ENCODE assay signal across 15 mouse cellular contexts in genomic region chr2:160526377-160527125, GRCm38 (mm10).
DNase-seq lines count a peak whose midpoint lies in the region; ATAC-seq and TF ChIP-seq lines count a peak whose summit lies in the region.
"Had no signal": no experiment of that assay in that cellular context is flagged by ENCODE, and none has a peak within 500 bp of the region (broad histone marks: within the 10 kb centered on the region; RNA-seq: fewer than 3 reads in every experiment).

No protein-coding gene starts in this region.

- peak overlapping the region; percentile 38; the same call in 1 of the 2 replicates for H3K27ac ChIP-seq in intestine, embryonic 14.5 days (ENCODE audit: low read depth)
- H3K27ac ChIP-seq in intestine, postnatal 0 days (ENCODE audit: low read depth, low read length) = no peak overlapping the region
- H3K27ac ChIP-seq in embryonic facial prominence, embryonic 14.5 days (replicated peaks; ENCODE audit: low read depth, low read length) = no peak overlapping the region
- peak overlapping the region; percentile 7; the same call in 1 of the 2 replicates for H3K27ac ChIP-seq in liver, embryonic 11.5 days (ENCODE audit: low read depth, low read length)
- H3K27ac ChIP-seq: heart, embryonic 15.5 days; hindbrain, embryonic 14.5 days; left cerebral cortex, adult 2 months; neural tube, embryonic 12.5 days had no signal

- ATAC-seq in intestine, embryonic 14.5 days (replicated peaks; ENCODE audit: low FRiP score, low TSS enrichment, low read depth) = no peak
- ATAC-seq in intestine, postnatal 0 days = no peak
- ATAC-seq in Patski = peak; percentile 17
- ATAC-seq in embryonic facial prominence, embryonic 14.5 days (ENCODE audit: low read depth) = no peak
- peak; percentile 34; the same call in 1 of the 2 replicates for ATAC-seq in liver, embryonic 11.5 days (replicated peaks; ENCODE audit: low FRiP score)

- CTCF ChIA-PET in Patski (lab: Charles Lee) = no interaction called here

- peaks cover 13% of the 10 kb centered on the region; the same call in 1 of the 2 replicates for H3K4me1 ChIP-seq in intestine, embryonic 14.5 days (replicated peaks; ENCODE audit: control insufficient read depth, insufficient read depth, low read length)
- no peaks in the 10 kb centered on the region for H3K4me1 ChIP-seq in intestine, postnatal 0 days (replicated peaks; ENCODE audit: control insufficient read depth, insufficient read depth, low read length)
- no peaks in the 10 kb centered on the region for H3K4me1 ChIP-seq in embryonic facial prominence, embryonic 14.5 days (ENCODE audit: control insufficient read depth, insufficient read depth, low read length)
- no peaks in the 10 kb centered on the region for H3K4me1 ChIP-seq in liver, embryonic 11.5 days (replicated peaks; ENCODE audit: control insufficient read depth, insufficient read depth, low read length)

- H3K9me3 ChIP-seq in intestine, embryonic 14.5 days (ENCODE audit: control insufficient read depth, low read length) = no peaks in the 10 kb centered on the region
- H3K9me3 ChIP-seq in intestine, postnatal 0 days (ENCODE audit: control insufficient read depth) = no peaks in the 10 kb centered on the region
- no peaks in the 10 kb centered on the region for H3K9me3 ChIP-seq in embryonic facial prominence, embryonic 14.5 days (ENCODE audit: control insufficient read depth, low read length)
- no peaks in the 10 kb centered on the region for H3K9me3 ChIP-seq in liver, embryonic 11.5 days (ENCODE audit: control insufficient read depth, low read length)
- H3K9me3 ChIP-seq: heart, embryonic 15.5 days; neural tube, embryonic 12.5 days had no signal

- WGBS in intestine, embryonic 14.5 days = 29% methylated on average over 8 of the region's 8 CpGs
- WGBS in intestine, postnatal 0 days = 28% methylated on average over 8 of the region's 8 CpGs
- 49% methylated on average over 8 of the region's 8 CpGs for WGBS in embryonic facial prominence, embryonic 14.5 days
- WGBS in liver, embryonic 11.5 days = 56% methylated on average over 8 of the region's 8 CpGs

- H3K4me2 ChIP-seq in intestine, embryonic 14.5 days (ENCODE audit: low read length) = no peak overlapping the region
- no peak overlapping the region for H3K4me2 ChIP-seq in intestine, postnatal 0 days (replicated peaks; ENCODE audit: low read depth)
- H3K4me2 ChIP-seq in embryonic facial prominence, embryonic 14.5 days (ENCODE audit: low read depth, low read length) = no peak overlapping the region
- no peak overlapping the region for H3K4me2 ChIP-seq in liver, embryonic 11.5 days
- H3K4me2 ChIP-seq: heart, embryonic 15.5 days; hindbrain, embryonic 14.5 days; neural tube, embryonic 12.5 days had no signal

- no peaks in the 10 kb centered on the region for H3K36me3 ChIP-seq in intestine, embryonic 14.5 days (ENCODE audit: control insufficient read depth, insufficient read depth, low read length)
- H3K36me3 ChIP-seq in intestine, postnatal 0 days (ENCODE audit: control insufficient read depth, insufficient read depth) = no peaks in the 10 kb centered on the region
- no peaks in the 10 kb centered on the region for H3K36me3 ChIP-seq in embryonic facial prominence, embryonic 14.5 days (ENCODE audit: control insufficient read depth, insufficient read depth, low read length)
- H3K36me3 ChIP-seq in liver, embryonic 11.5 days (ENCODE audit: control insufficient read depth, insufficient read depth, low read length) = no peaks in the 10 kb centered on the region
- H3K36me3 ChIP-seq: heart, embryonic 15.5 days; neural tube, embryonic 12.5 days had no signal

- H3K27me3 ChIP-seq in intestine, embryonic 14.5 days (replicated peaks; ENCODE audit: control insufficient read depth, insufficient read depth, low read length) = no peaks in the 10 kb centered on the region
- no peaks in the 10 kb centered on the region for H3K27me3 ChIP-seq in intestine, postnatal 0 days (replicated peaks; ENCODE audit: control insufficient read depth, insufficient read depth, low read length)
- no peaks in the 10 kb centered on the region for H3K27me3 ChIP-seq in Patski
- H3K27me3 ChIP-seq in embryonic facial prominence, embryonic 14.5 days (replicated peaks; ENCODE audit: control insufficient read depth, insufficient read depth, low read length) = no peaks in the 10 kb centered on the region
- no peaks in the 10 kb centered on the region for H3K27me3 ChIP-seq in liver, embryonic 11.5 days (replicated peaks; ENCODE audit: control insufficient read depth, insufficient read depth, low read length)
- H3K27me3 ChIP-seq: heart, embryonic 15.5 days had no signal

- POLR2A ChIA-PET in Patski (lab: Charles Lee) = no interaction called here

- in situ Hi-C loops in Patski (cut with MboI; ENCODE audit: low pct_unique_long_range_greater_than_20kb) = no loop called here

- no peak for TF ChIP-seq CTCF in intestine, postnatal 0 days (IDR thresholded peaks at IDR 0.05; ENCODE audit: low read depth)
- no peak for TF ChIP-seq CTCF in Patski (IDR thresholded peaks at IDR 0.05)

- no peak overlapping the region for H3K4me3 ChIP-seq in intestine, embryonic 14.5 days (ENCODE audit: low read depth, low read length)
- no peak overlapping the region for H3K4me3 ChIP-seq in intestine, postnatal 0 days (ENCODE audit: low read depth, low read length)
- H3K4me3 ChIP-seq in embryonic facial prominence, embryonic 14.5 days (ENCODE audit: low read depth, low read length) = no peak overlapping the region
- no peak overlapping the region for H3K4me3 ChIP-seq in liver, embryonic 11.5 days (ENCODE audit: low read depth, low read length)
- H3K4me3 ChIP-seq: erythroblast, embryonic 14.5 days; heart, embryonic 15.5 days; left cerebral cortex, adult 2 months; neural tube, embryonic 12.5 days had no signal

- DNase-seq in intestine, embryonic 14.5 days (ENCODE audit: low spot score) = no peak
- peak; percentile 2 for DNase-seq in Patski (ENCODE audit: low read depth, low spot score)
- peak; percentile 14 for DNase-seq in embryonic facial prominence, embryonic 14.5 days (ENCODE audit: low spot score)
- DNase-seq in liver, embryonic 11.5 days (ENCODE audit: low spot score) = peak; percentile 44
- DNase-seq in right cerebral cortex, postnatal 36 days (ENCODE audit: low spot score in 2 of 2) = no peak
- DNase-seq in cerebellum, postnatal 25 days = no peak
- no peak for DNase-seq in adrenal gland, adult (ENCODE audit: inconsistent age in 2 of 2, low spot score in 1 of 2)
- DNase-seq: midbrain, embryonic 14.5 days; right cerebral cortex, adult 18-20 months had no signal

- H3K9ac ChIP-seq in intestine, embryonic 14.5 days (ENCODE audit: low read length) = no peak overlapping the region
- H3K9ac ChIP-seq in intestine, postnatal 0 days (ENCODE audit: low read depth, low read length) = no peak overlapping the region
- no peak overlapping the region for H3K9ac ChIP-seq in embryonic facial prominence, embryonic 14.5 days (ENCODE audit: low read depth, low read length)
- H3K9ac ChIP-seq in liver, embryonic 11.5 days (ENCODE audit: low read depth, low read length) = no peak overlapping the region
- H3K9ac ChIP-seq: heart, embryonic 15.5 days; hindbrain, embryonic 14.5 days; neural tube, embryonic 12.5 days had no signal

Comparison
In these comparisons a context has a peak if more than half of its experiments do, and no peak if none do; other contexts are left out.
1. H3K27ac ChIP-seq: peak in intestine, embryonic 14.5 days (single experiment) and liver, embryonic 11.5 days (single experiment); none in intestine, postnatal 0 days (single experiment) and embryonic facial prominence, embryonic 14.5 days (single experiment).
2. ATAC-seq: peak in Patski (single experiment) and liver, embryonic 11.5 days (single experiment); none in intestine, embryonic 14.5 days (single experiment), intestine, postnatal 0 days (single experiment) and embryonic facial prominence, embryonic 14.5 days (single experiment).
3. DNase-seq: peak in Patski (single experiment), embryonic facial prominence, embryonic 14.5 days (single experiment) and liver, embryonic 11.5 days (single experiment); none in intestine, embryonic 14.5 days (single experiment), right cerebral cortex, postnatal 36 days (0 of 2), cerebellum, postnatal 25 days (0 of 2) and adrenal gland, adult (0 of 2).